Mouse (Mus musculus) fat pad, adult 2 months (tissue): ENCODE measurements at regions not wholly inside any gene's neighbourhood (a gene's known extent, or its start where the extent isn't known, plus 50 kb on each side); places are given as distances from the start of the nearest gene placed in this dataset.

Source experiments
- DNase-seq: peaks from one replicate; pipeline ENCODE4 v3.0.0-alpha.2; 2011; ENCODE audit warnings: low read depth, low spot score; ENCODE audit errors: extremely low read depth

GRCm38 (mm10) chr8:89299637-89300036 is 255.7 kb upstream of the Sall1 start:
- DNase-seq = no peak

GRCm38 (mm10) chr8:89295686-89296085 is 251.7 kb upstream of the Sall1 start:
- DNase-seq = no peak

- no peak for DNase-seq
These were observed 245.1 kb upstream of the Sall1 start for GRCm38 (mm10) chr8:89289017-89289416.

- DNase-seq = no peak
These were observed 241.1 kb upstream of the Sall1 start for GRCm38 (mm10) chr8:89284871-89285564.

GRCm38 (mm10) chr8:89283105-89284096 is 239.4 kb upstream of the Sall1 start:
- no peak for DNase-seq

- no peak for DNase-seq
These were observed 235.9 kb upstream of the Sall1 start for GRCm38 (mm10) chr8:89279844-89280243.

- DNase-seq = no peak
These were observed 235.2 kb upstream of the Sall1 start for GRCm38 (mm10) chr8:89279142-89279541.

- DNase-seq = no peak
These were observed 229.3 kb upstream of the Sall1 start for GRCm38 (mm10) chr8:89273276-89273675.

- no peak for DNase-seq
These were observed 228.4 kb upstream of the Sall1 start for GRCm38 (mm10) chr8:89272381-89272815.

- DNase-seq = no peak
These were observed 227.7 kb upstream of the Sall1 start for GRCm38 (mm10) chr8:89271381-89272355.

- DNase-seq = no peak
These were observed 226.0 kb upstream of the Sall1 start for GRCm38 (mm10) chr8:89270001-89270400.

- DNase-seq = no peak
These were observed 217.3 kb upstream of the Sall1 start for GRCm38 (mm10) chr8:89261163-89261812.

- no peak for DNase-seq
These were observed 215.9 kb upstream of the Sall1 start for GRCm38 (mm10) chr8:89259881-89260280.

GRCm38 (mm10) chr8:89246342-89246741 is 202.4 kb upstream of the Sall1 start:
- DNase-seq = no peak

- DNase-seq = no peak
These were observed 201.3 kb upstream of the Sall1 start for GRCm38 (mm10) chr8:89245131-89245751.

- DNase-seq = no peak
These were observed 197.7 kb upstream of the Sall1 start for GRCm38 (mm10) chr8:89241686-89242085.

- no peak for DNase-seq
These were observed 195.7 kb upstream of the Sall1 start for GRCm38 (mm10) chr8:89239626-89240025.

- no peak for DNase-seq
These were observed 190.1 kb upstream of the Sall1 start for GRCm38 (mm10) chr8:89234041-89234440.

GRCm38 (mm10) chr8:89232318-89232717 is 188.4 kb upstream of the Sall1 start:
- DNase-seq = no peak

- no peak for DNase-seq
These were observed 185.2 kb upstream of the Sall1 start for GRCm38 (mm10) chr8:89229144-89229543.
